Mouse (Mus musculus): ENCODE data around the gene Olfr498. TPM values are rescaled to one million over a fixed set of nuclear protein-coding genes. Genes with fewer than 3 reads are reported as not detected.

Gene Olfr498
- not detected in 2 replicates for polyA plus RNA-seq (2012; rRNA removed)

DNA sequence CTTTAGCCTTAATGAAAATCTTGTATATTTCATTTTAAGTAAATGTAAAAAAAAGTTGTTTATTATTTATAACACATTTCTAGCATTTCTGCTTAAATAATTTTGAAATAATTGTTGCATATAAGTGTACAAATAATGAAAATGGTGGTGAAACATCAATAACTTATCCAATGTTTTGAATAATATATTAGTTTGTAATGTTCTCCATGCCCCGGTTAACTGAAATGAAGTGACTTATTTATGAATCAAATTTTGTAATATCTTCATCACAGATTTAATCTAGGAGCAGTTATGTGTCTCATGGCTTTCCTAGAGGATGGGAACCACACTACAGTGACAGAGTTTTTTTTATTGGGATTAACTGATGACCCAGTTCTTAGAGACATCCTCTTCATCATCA, at the start of gene Olfr498:
TSS of gene Olfr498 (plus strand) at position 301 of the 400 bp plus-strand sequence.
- Histone ChIP-seq H3K27ac (ENCODE audit: insufficient read depth, low read length) (no peak within 1 kb of the TSS), H3K4me1 (ENCODE audit: control insufficient read depth, insufficient read depth, low read length) (no peaks in the 10 kb centered on the region), H3K4me3 (ENCODE audit: insufficient read depth, low read length) (no peak within 1 kb of the TSS)
- TF ChIP-seq CTCF (IDR thresholded peaks at IDR 0.05; ENCODE audit: extremely low read depth, insufficient read depth, low read length) (no peak), POLR2A (IDR thresholded peaks at IDR 0.05; ENCODE audit: extremely low read depth, insufficient read depth, low read length) (no peak)

DNA sequence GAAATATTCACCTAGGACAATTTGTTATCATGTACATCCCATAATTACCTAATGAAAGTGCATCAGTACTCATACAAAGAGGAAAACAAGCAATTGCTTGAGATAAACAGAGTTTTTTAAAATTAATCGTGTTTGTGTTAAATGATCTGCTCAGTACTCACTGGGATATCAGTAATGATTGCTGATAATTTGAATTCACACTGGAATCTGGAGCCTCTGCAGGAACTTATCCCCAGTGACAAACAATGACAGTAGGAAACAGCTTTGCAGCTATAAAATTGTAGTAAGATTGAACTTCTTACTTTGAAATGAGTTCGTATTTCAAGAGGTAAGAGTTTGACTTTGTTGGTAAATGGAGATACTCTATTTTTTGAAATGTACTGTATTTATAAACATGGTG, 45.0 kb upstream of the Olfr498 start, which contains the start of gene Olfr497:
TSS of gene Olfr497 (plus strand) at position 301 of the 400 bp plus-strand sequence.
- no peaks in the 10 kb centered on the region for H3K4me1 ChIP-seq (ENCODE audit: control insufficient read depth, insufficient read depth, low read length)
- TF ChIP-seq POLR2A (IDR thresholded peaks at IDR 0.05; ENCODE audit: extremely low read depth, insufficient read depth, low read length) = no peak
- TF ChIP-seq CTCF (IDR thresholded peaks at IDR 0.05; ENCODE audit: extremely low read depth, insufficient read depth, low read length) = no peak
- H3K27ac ChIP-seq (ENCODE audit: insufficient read depth, low read length) = no peak within 1 kb of the TSS
- no peak within 1 kb of the TSS for H3K4me3 ChIP-seq (ENCODE audit: insufficient read depth, low read length)

Other genes starting within 250 kb of the Olfr498 start
- gene Olfr488, start 207.0 kb upstream of the Olfr498 start, polyA plus RNA-seq (2012; rRNA removed) = not detected in 2 replicates
- gene Olfr490, start 176.4 kb upstream of the Olfr498 start, polyA plus RNA-seq (2012; rRNA removed) = not detected in 2 replicates
- gene Olfr491, start 151.9 kb upstream of the Olfr498 start, polyA plus RNA-seq (2012; rRNA removed) = not detected in 2 replicates
- gene Olfr492, start 141.7 kb upstream of the Olfr498 start, polyA plus RNA-seq (2012; rRNA removed) = not detected in 2 replicates
- gene Olfr493, start 118.3 kb upstream of the Olfr498 start, polyA plus RNA-seq (2012; rRNA removed) = not detected in 2 replicates
- gene Olfr494, start 100.0 kb upstream of the Olfr498 start, polyA plus RNA-seq (2012; rRNA removed) = not detected in 2 replicates
- not detected in 2 replicates for gene Olfr495, start 72.2 kb upstream of the Olfr498 start, polyA plus RNA-seq (2012; rRNA removed)
- gene Olfr497, start 44.9 kb upstream of the Olfr498 start, polyA plus RNA-seq (2012; rRNA removed) = not detected in 2 replicates
- not detected in 2 replicates for gene Olfr502, start 59.7 kb downstream of the Olfr498 start, polyA plus RNA-seq (2012; rRNA removed)
- not detected in 2 replicates for gene Olfr503, start 79.2 kb downstream of the Olfr498 start, polyA plus RNA-seq (2012; rRNA removed)
- not detected in 2 replicates for gene Olfr504, start 100.5 kb downstream of the Olfr498 start, polyA plus RNA-seq (2012; rRNA removed)
- gene Olfr506, start 145.5 kb downstream of the Olfr498 start, polyA plus RNA-seq (2012; rRNA removed) = not detected in 2 replicates
- gene Olfr507, start 156.5 kb downstream of the Olfr498 start, polyA plus RNA-seq (2012; rRNA removed) = not detected in 2 replicates
- not detected in 2 replicates for gene Olfr508, start 164.7 kb downstream of the Olfr498 start, polyA plus RNA-seq (2012; rRNA removed)
- gene Olfr509, start 186.6 kb downstream of the Olfr498 start, polyA plus RNA-seq (2012; rRNA removed) = not detected in 2 replicates
- gene Olfr510, start 201.1 kb downstream of the Olfr498 start, polyA plus RNA-seq (2012; rRNA removed) = not detected in 2 replicates
- not detected in 2 replicates for gene Olfr512, start 248.0 kb downstream of the Olfr498 start, polyA plus RNA-seq (2012; rRNA removed)

Measured in cortical plate, adult 2 months (tissue).